Mouse (Mus musculus): ENCODE results near the gene Slc43a2. TPM values are rescaled to one million over a fixed set of nuclear protein-coding genes. Genes with fewer than 3 reads are reported as not detected.

Slc43a2 gene
- polyA plus RNA-seq, 1 experiment from 2014 or later = 7.5 TPM

GRCm38 (mm10) chr11:75534286-75535033 lies 3.0 kb downstream of the Slc43a2 start:
- ATAC-seq (replicated peaks; ENCODE audit: low FRiP score) (no peak), DNase-seq (ENCODE audit: low spot score) (no peak)
- no peaks in the 10 kb centered on the region for H3K27me3 ChIP-seq (ENCODE audit: control insufficient read depth, insufficient read depth, low read length)
- no peak overlapping the region for H3K9ac ChIP-seq (ENCODE audit: low read length)
- H3K4me1 ChIP-seq (replicated peaks; ENCODE audit: control insufficient read depth, insufficient read depth, low read length) = peaks cover 2% of the 10 kb centered on the region; the same call in 1 of the 2 replicates
- H3K9me3 ChIP-seq (ENCODE audit: control insufficient read depth, low read length) = no peaks in the 10 kb centered on the region
- H3K27ac ChIP-seq (ENCODE audit: low read depth, low read length) = no peak overlapping the region
- no peaks in the 10 kb centered on the region for H3K36me3 ChIP-seq (ENCODE audit: control insufficient read depth, insufficient read depth, low read length)
- WGBS = 42% methylated on average over 4 of the region's 4 CpGs
- no peak overlapping the region for H3K4me2 ChIP-seq (ENCODE audit: low read depth, low read length, severe bottlenecking)
- H3K4me3 ChIP-seq (ENCODE audit: low read depth, low read length) = no peak overlapping the region

- H3K27ac ChIP-seq (ENCODE audit: low read depth, low read length) = no peak overlapping the region
- H3K4me1 ChIP-seq (replicated peaks; ENCODE audit: control insufficient read depth, insufficient read depth, low read length) = peaks cover 2% of the 10 kb centered on the region; the same call in 1 of the 2 replicates
- no peaks in the 10 kb centered on the region for H3K27me3 ChIP-seq (ENCODE audit: control insufficient read depth, insufficient read depth, low read length)
- no peak overlapping the region for H3K4me3 ChIP-seq (ENCODE audit: low read depth, low read length)
- WGBS = 65% methylated on average over 13 of the region's 13 CpGs
- H3K36me3 ChIP-seq (ENCODE audit: control insufficient read depth, insufficient read depth, low read length) = no peaks in the 10 kb centered on the region
- DNase-seq (ENCODE audit: low spot score) = no peak
- no peaks in the 10 kb centered on the region for H3K9me3 ChIP-seq (ENCODE audit: control insufficient read depth, low read length)
- no peak overlapping the region for H3K9ac ChIP-seq (ENCODE audit: low read length)
- H3K4me2 ChIP-seq (ENCODE audit: low read depth, low read length, severe bottlenecking) = no peak overlapping the region
- no peak for ATAC-seq (replicated peaks; ENCODE audit: low FRiP score)
Measured at GRCm38 (mm10) chr11:75535106-75535795, 3.8 kb downstream of the Slc43a2 start.

GRCm38 (mm10) chr11:75536255-75537024 lies 4.9 kb downstream of the Slc43a2 start:
- Histone ChIP-seq H3K27me3 (ENCODE audit: control insufficient read depth, insufficient read depth, low read length) (no peaks in the 10 kb centered on the region), H3K9ac (ENCODE audit: low read length) (no peak overlapping the region), H3K36me3 (ENCODE audit: control insufficient read depth, insufficient read depth, low read length) (no peaks in the 10 kb centered on the region), H3K9me3 (ENCODE audit: control insufficient read depth, low read length) (no peaks in the 10 kb centered on the region), H3K4me2 (ENCODE audit: low read depth, low read length, severe bottlenecking) (no peak overlapping the region), H3K27ac (ENCODE audit: low read depth, low read length) (no peak overlapping the region), H3K4me3 (ENCODE audit: low read depth, low read length) (no peak overlapping the region), H3K4me1 (replicated peaks; ENCODE audit: control insufficient read depth, insufficient read depth, low read length) (peaks cover 2% of the 10 kb centered on the region; the same call in 1 of the 2 replicates)
- WGBS = 87% methylated on average over 12 of the region's 12 CpGs
- no peak for ATAC-seq (replicated peaks; ENCODE audit: low FRiP score)
- DNase-seq (ENCODE audit: low spot score) = no peak

- no peaks in the 10 kb centered on the region for H3K9me3 ChIP-seq (ENCODE audit: control insufficient read depth, low read length)
- H3K4me3 ChIP-seq (ENCODE audit: low read depth, low read length) = no peak overlapping the region
- H3K27ac ChIP-seq (ENCODE audit: low read depth, low read length) = no peak overlapping the region
- WGBS = 91% methylated on average over 8 of the region's 8 CpGs
- no peak overlapping the region for H3K4me2 ChIP-seq (ENCODE audit: low read depth, low read length, severe bottlenecking)
- no peak for ATAC-seq (replicated peaks; ENCODE audit: low FRiP score)
- no peaks in the 10 kb centered on the region for H3K27me3 ChIP-seq (ENCODE audit: control insufficient read depth, insufficient read depth, low read length)
- H3K9ac ChIP-seq (ENCODE audit: low read length) = no peak overlapping the region
- peaks cover 2% of the 10 kb centered on the region; the same call in 1 of the 2 replicates for H3K4me1 ChIP-seq (replicated peaks; ENCODE audit: control insufficient read depth, insufficient read depth, low read length)
- no peak for DNase-seq (ENCODE audit: low spot score)
- H3K36me3 ChIP-seq (ENCODE audit: control insufficient read depth, insufficient read depth, low read length) = no peaks in the 10 kb centered on the region
Measured at GRCm38 (mm10) chr11:75537025-75537414, 5.5 kb downstream of the Slc43a2 start.

GRCm38 (mm10) chr11:75537491-75538183 lies 6.1 kb downstream of the Slc43a2 start:
- no peak for ATAC-seq (replicated peaks; ENCODE audit: low FRiP score)
- H3K4me1 ChIP-seq (replicated peaks; ENCODE audit: control insufficient read depth, insufficient read depth, low read length) = no peaks in the 10 kb centered on the region; the same call in 1 of the 2 replicates

GRCm38 (mm10) chr11:75538184-75538969 lies 6.9 kb downstream of the Slc43a2 start:
- H3K4me1 ChIP-seq (replicated peaks; ENCODE audit: control insufficient read depth, insufficient read depth, low read length) = no peaks in the 10 kb centered on the region; the same call in 1 of the 2 replicates
- no peak for DNase-seq (ENCODE audit: low spot score)
- H3K36me3 ChIP-seq (ENCODE audit: control insufficient read depth, insufficient read depth, low read length) = no peaks in the 10 kb centered on the region
- no peak for ATAC-seq (replicated peaks; ENCODE audit: low FRiP score)
- H3K4me3 ChIP-seq (ENCODE audit: low read depth, low read length) = no peak overlapping the region
- H3K9ac ChIP-seq (ENCODE audit: low read length) = no peak overlapping the region
- no peaks in the 10 kb centered on the region for H3K27me3 ChIP-seq (ENCODE audit: control insufficient read depth, insufficient read depth, low read length)
- WGBS = 72% methylated on average over 9 of the region's 9 CpGs
- no peaks in the 10 kb centered on the region for H3K9me3 ChIP-seq (ENCODE audit: control insufficient read depth, low read length)
- no peak overlapping the region for H3K27ac ChIP-seq (ENCODE audit: low read depth, low read length)
- no peak overlapping the region for H3K4me2 ChIP-seq (ENCODE audit: low read depth, low read length, severe bottlenecking)

More at GRCm38 (mm10) chr11:75537491-75538183, 6.1 kb downstream of the Slc43a2 start:
- 49% methylated on average over 11 of the region's 11 CpGs for WGBS
- Histone ChIP-seq H3K4me2 (ENCODE audit: low read depth, low read length, severe bottlenecking) (no peak overlapping the region), H3K9me3 (ENCODE audit: control insufficient read depth, low read length) (no peaks in the 10 kb centered on the region), H3K36me3 (ENCODE audit: control insufficient read depth, insufficient read depth, low read length) (no peaks in the 10 kb centered on the region), H3K27ac (ENCODE audit: low read depth, low read length) (no peak overlapping the region), H3K4me3 (ENCODE audit: low read depth, low read length) (no peak overlapping the region), H3K27me3 (ENCODE audit: control insufficient read depth, insufficient read depth, low read length) (no peaks in the 10 kb centered on the region), H3K9ac (ENCODE audit: low read length) (no peak overlapping the region)
- DNase-seq (ENCODE audit: low spot score) = no peak

- no peaks in the 10 kb centered on the region for H3K9me3 ChIP-seq (ENCODE audit: control insufficient read depth, low read length)
- H3K27me3 ChIP-seq (ENCODE audit: control insufficient read depth, insufficient read depth, low read length) = no peaks in the 10 kb centered on the region
- 91% methylated on average over 13 of the region's 13 CpGs for WGBS
- ATAC-seq (replicated peaks; ENCODE audit: low FRiP score) (no peak), DNase-seq (ENCODE audit: low spot score) (no peak)
- H3K9ac ChIP-seq (ENCODE audit: low read length) = no peak overlapping the region
- no peak overlapping the region for H3K4me3 ChIP-seq (ENCODE audit: low read depth, low read length)
- H3K4me2 ChIP-seq (ENCODE audit: low read depth, low read length, severe bottlenecking) = no peak overlapping the region
- H3K27ac ChIP-seq (ENCODE audit: low read depth, low read length) = no peak overlapping the region
- no peaks in the 10 kb centered on the region for H3K36me3 ChIP-seq (ENCODE audit: control insufficient read depth, insufficient read depth, low read length)
- no peaks in the 10 kb centered on the region; the same call in 1 of the 2 replicates for H3K4me1 ChIP-seq (replicated peaks; ENCODE audit: control insufficient read depth, insufficient read depth, low read length)
Measured at GRCm38 (mm10) chr11:75538970-75539299, 7.4 kb downstream of the Slc43a2 start.

Measured in forebrain, embryonic 11.5 days (tissue).